Mouse (Mus musculus): ENCODE measurements at regions not wholly inside any gene's neighbourhood (a gene's known extent, or its start where the extent isn't known, plus 50 kb on each side); places are given as distances from the start of the nearest gene placed in this dataset.

GRCm38 (mm10) chr5:119385506-119385905, 285.0 kb upstream of the Tbx3 start:
- Histone ChIP-seq H3K27ac (ENCODE audit: insufficient read depth, low read length) (no peak overlapping the region), H3K4me3 (ENCODE audit: low read depth, low read length) (peak overlapping the region; percentile 34; the same call in 1 of the 2 replicates), H3K4me1 (ENCODE audit: control insufficient read depth, insufficient read depth, low read length) (no peaks in the 10 kb centered on the region), H3K9me3 (replicated peaks; ENCODE audit: control insufficient read depth, insufficient read depth, low read length, poor library complexity, severe bottlenecking) (no peaks in the 10 kb centered on the region), H3K36me3 (ENCODE audit: control insufficient read depth, insufficient read depth, low read length, poor library complexity, severe bottlenecking) (no peaks in the 10 kb centered on the region), H3K9ac (ENCODE audit: low read depth, poor library complexity, severe bottlenecking) (no peak overlapping the region), H3K27me3 (ENCODE audit: control insufficient read depth, insufficient read depth, low read length, poor library complexity, severe bottlenecking) (no peaks in the 10 kb centered on the region)
- TF ChIP-seq EP300 (IDR thresholded peaks at IDR 0.05; ENCODE audit: insufficient read depth, low read depth, low read length) (no peak), POLR2A (IDR thresholded peaks at IDR 0.05; ENCODE audit: insufficient read depth, low read length) (no peak), CTCF (IDR thresholded peaks at IDR 0.05; ENCODE audit: low read depth, low read length) (no peak)

GRCm38 (mm10) chr5:119386821-119387220, 283.6 kb upstream of the Tbx3 start:
- TF ChIP-seq POLR2A (IDR thresholded peaks at IDR 0.05; ENCODE audit: insufficient read depth, low read length) = no peak
- no peak for TF ChIP-seq EP300 (IDR thresholded peaks at IDR 0.05; ENCODE audit: insufficient read depth, low read depth, low read length)
- TF ChIP-seq CTCF (IDR thresholded peaks at IDR 0.05; ENCODE audit: low read depth, low read length) = no peak
- H3K4me1 ChIP-seq (ENCODE audit: control insufficient read depth, insufficient read depth, low read length) = no peaks in the 10 kb centered on the region
- H3K9me3 ChIP-seq (replicated peaks; ENCODE audit: control insufficient read depth, insufficient read depth, low read length, poor library complexity, severe bottlenecking) = no peaks in the 10 kb centered on the region
- no peak overlapping the region for H3K9ac ChIP-seq (ENCODE audit: low read depth, poor library complexity, severe bottlenecking)
- no peaks in the 10 kb centered on the region for H3K36me3 ChIP-seq (ENCODE audit: control insufficient read depth, insufficient read depth, low read length, poor library complexity, severe bottlenecking)
- H3K27me3 ChIP-seq (ENCODE audit: control insufficient read depth, insufficient read depth, low read length, poor library complexity, severe bottlenecking) = no peaks in the 10 kb centered on the region
- no peak overlapping the region for H3K4me3 ChIP-seq (ENCODE audit: low read depth, low read length)
- H3K27ac ChIP-seq (ENCODE audit: insufficient read depth, low read length) = no peak overlapping the region

- no peaks in the 10 kb centered on the region for H3K9me3 ChIP-seq (replicated peaks; ENCODE audit: control insufficient read depth, insufficient read depth, low read length, poor library complexity, severe bottlenecking)
These were observed 283.2 kb upstream of the Tbx3 start for GRCm38 (mm10) chr5:119387261-119387660.

GRCm38 (mm10) chr5:119388841-119389240, 281.6 kb upstream of the Tbx3 start:
- TF ChIP-seq EP300 (IDR thresholded peaks at IDR 0.05; ENCODE audit: insufficient read depth, low read depth, low read length) (no peak), CTCF (IDR thresholded peaks at IDR 0.05; ENCODE audit: low read depth, low read length) (no peak), POLR2A (IDR thresholded peaks at IDR 0.05; ENCODE audit: insufficient read depth, low read length) (no peak)
- no peaks in the 10 kb centered on the region for H3K4me1 ChIP-seq (ENCODE audit: control insufficient read depth, insufficient read depth, low read length)
- no peak overlapping the region for H3K9ac ChIP-seq (ENCODE audit: low read depth, poor library complexity, severe bottlenecking)
- no peak overlapping the region for H3K4me3 ChIP-seq (ENCODE audit: low read depth, low read length)
- H3K9me3 ChIP-seq (replicated peaks; ENCODE audit: control insufficient read depth, insufficient read depth, low read length, poor library complexity, severe bottlenecking) = no peaks in the 10 kb centered on the region
- H3K36me3 ChIP-seq (ENCODE audit: control insufficient read depth, insufficient read depth, low read length, poor library complexity, severe bottlenecking) = no peaks in the 10 kb centered on the region
- no peaks in the 10 kb centered on the region for H3K27me3 ChIP-seq (ENCODE audit: control insufficient read depth, insufficient read depth, low read length, poor library complexity, severe bottlenecking)
- no peak overlapping the region for H3K27ac ChIP-seq (ENCODE audit: insufficient read depth, low read length)

More at GRCm38 (mm10) chr5:119387261-119387660, 283.2 kb upstream of the Tbx3 start:
- Histone ChIP-seq H3K36me3 (ENCODE audit: control insufficient read depth, insufficient read depth, low read length, poor library complexity, severe bottlenecking) (no peaks in the 10 kb centered on the region), H3K4me1 (ENCODE audit: control insufficient read depth, insufficient read depth, low read length) (no peaks in the 10 kb centered on the region), H3K27me3 (ENCODE audit: control insufficient read depth, insufficient read depth, low read length, poor library complexity, severe bottlenecking) (no peaks in the 10 kb centered on the region), H3K4me3 (ENCODE audit: low read depth, low read length) (no peak overlapping the region), H3K9ac (ENCODE audit: low read depth, poor library complexity, severe bottlenecking) (no peak overlapping the region), H3K27ac (ENCODE audit: insufficient read depth, low read length) (no peak overlapping the region)
- TF ChIP-seq EP300 (IDR thresholded peaks at IDR 0.05; ENCODE audit: insufficient read depth, low read depth, low read length) (no peak), POLR2A (IDR thresholded peaks at IDR 0.05; ENCODE audit: insufficient read depth, low read length) (no peak), CTCF (IDR thresholded peaks at IDR 0.05; ENCODE audit: low read depth, low read length) (no peak)

- no peaks in the 10 kb centered on the region for H3K36me3 ChIP-seq (ENCODE audit: control insufficient read depth, insufficient read depth, low read length, poor library complexity, severe bottlenecking)
- TF ChIP-seq CTCF (IDR thresholded peaks at IDR 0.05; ENCODE audit: low read depth, low read length) = no peak
- no peak for TF ChIP-seq EP300 (IDR thresholded peaks at IDR 0.05; ENCODE audit: insufficient read depth, low read depth, low read length)
- no peak for TF ChIP-seq POLR2A (IDR thresholded peaks at IDR 0.05; ENCODE audit: insufficient read depth, low read length)
- no peak overlapping the region for H3K9ac ChIP-seq (ENCODE audit: low read depth, poor library complexity, severe bottlenecking)
- H3K27me3 ChIP-seq (ENCODE audit: control insufficient read depth, insufficient read depth, low read length, poor library complexity, severe bottlenecking) = no peaks in the 10 kb centered on the region
- H3K4me1 ChIP-seq (ENCODE audit: control insufficient read depth, insufficient read depth, low read length) = no peaks in the 10 kb centered on the region
- H3K27ac ChIP-seq (ENCODE audit: insufficient read depth, low read length) = no peak overlapping the region
- H3K9me3 ChIP-seq (replicated peaks; ENCODE audit: control insufficient read depth, insufficient read depth, low read length, poor library complexity, severe bottlenecking) = no peaks in the 10 kb centered on the region
- H3K4me3 ChIP-seq (ENCODE audit: low read depth, low read length) = no peak overlapping the region
These were observed 281.1 kb upstream of the Tbx3 start for GRCm38 (mm10) chr5:119389384-119389783.

GRCm38 (mm10) chr5:119389857-119390256, 280.6 kb upstream of the Tbx3 start:
- no peaks in the 10 kb centered on the region for H3K9me3 ChIP-seq (replicated peaks; ENCODE audit: control insufficient read depth, insufficient read depth, low read length, poor library complexity, severe bottlenecking)
- TF ChIP-seq CTCF (IDR thresholded peaks at IDR 0.05; ENCODE audit: low read depth, low read length) (no peak), EP300 (IDR thresholded peaks at IDR 0.05; ENCODE audit: insufficient read depth, low read depth, low read length) (no peak), POLR2A (IDR thresholded peaks at IDR 0.05; ENCODE audit: insufficient read depth, low read length) (no peak)
- no peaks in the 10 kb centered on the region for H3K4me1 ChIP-seq (ENCODE audit: control insufficient read depth, insufficient read depth, low read length)
- no peaks in the 10 kb centered on the region for H3K36me3 ChIP-seq (ENCODE audit: control insufficient read depth, insufficient read depth, low read length, poor library complexity, severe bottlenecking)
- no peak overlapping the region for H3K9ac ChIP-seq (ENCODE audit: low read depth, poor library complexity, severe bottlenecking)
- H3K4me3 ChIP-seq (ENCODE audit: low read depth, low read length) = no peak overlapping the region
- H3K27ac ChIP-seq (ENCODE audit: insufficient read depth, low read length) = no peak overlapping the region
- H3K27me3 ChIP-seq (ENCODE audit: control insufficient read depth, insufficient read depth, low read length, poor library complexity, severe bottlenecking) = no peaks in the 10 kb centered on the region

All from ES-Bruce4 (cell line).